Mouse (Mus musculus): ENCODE results near the gene Stat2. TPM values are rescaled to one million over a fixed set of nuclear protein-coding genes. Genes with fewer than 3 reads are reported as not detected.

The Stat2 gene
- polyA plus RNA-seq, 1 experiment from 2014 or later: 23.1 TPM

DNA sequence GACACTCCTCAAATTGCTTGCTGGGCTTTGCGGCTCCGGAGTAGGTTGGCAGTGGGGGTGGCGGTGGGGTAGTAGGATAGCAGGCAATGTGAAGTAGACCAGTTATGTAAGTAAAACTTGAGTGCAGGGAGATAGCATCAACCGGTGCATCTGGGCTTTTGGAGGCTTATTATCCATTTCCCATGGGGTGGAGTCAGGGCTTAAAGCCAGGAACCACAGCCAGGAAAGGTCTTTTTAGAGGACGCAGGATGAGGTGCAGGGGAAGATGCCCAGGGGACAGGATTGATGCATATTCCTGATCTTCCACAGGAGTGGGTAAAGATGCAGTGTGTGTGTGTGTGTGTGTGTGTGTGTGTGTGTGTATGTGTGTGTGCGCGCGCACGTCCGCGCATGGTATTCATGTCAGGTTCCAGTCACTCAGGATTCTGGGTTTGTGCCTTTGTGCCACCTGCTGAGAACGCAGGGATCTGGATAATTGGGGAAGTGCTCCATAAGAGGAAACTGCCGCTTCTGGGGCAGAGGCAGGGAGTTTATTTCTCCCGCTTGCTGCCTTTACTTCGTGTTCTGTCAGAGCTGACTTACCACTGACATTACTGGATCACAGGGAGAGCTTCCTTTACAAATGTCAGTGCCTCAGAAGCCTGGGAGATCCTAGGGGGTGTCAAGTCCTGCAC lies 32.4 kb upstream of the Stat2 start:
- no peak overlapping the region for H3K4me3 ChIP-seq
- H3K36me3 ChIP-seq: peaks cover 31% of the 10 kb centered on the region
- H3K9ac ChIP-seq: no peak overlapping the region

GRCm38 (mm10) chr10:128239140-128239539 lies 31.2 kb upstream of the Stat2 start:
- H3K9ac ChIP-seq: no peak overlapping the region
- ATAC-seq (ENCODE audit: low FRiP score): no peak
- H3K36me3 ChIP-seq: peaks cover 41% of the 10 kb centered on the region
- H3K27ac ChIP-seq: no peak overlapping the region
- H3K4me1 ChIP-seq: peaks cover 6% of the 10 kb centered on the region
- no peak overlapping the region for H3K4me3 ChIP-seq
- no peak overlapping the region for H3K4me2 ChIP-seq (replicated peaks)
- WGBS: 92% methylated on average over 4 of the region's 4 CpGs
- H3K27me3 ChIP-seq: no peaks in the 10 kb centered on the region
- H3K9me3 ChIP-seq (replicated peaks): no peaks in the 10 kb centered on the region

More for the DNA sequence above, 32.4 kb upstream of the Stat2 start:
- no peak for ATAC-seq (ENCODE audit: low FRiP score)
- H3K4me2 ChIP-seq (replicated peaks): no peak overlapping the region
- peaks cover 7% of the 10 kb centered on the region for H3K4me1 ChIP-seq
- H3K27me3 ChIP-seq: no peaks in the 10 kb centered on the region
- H3K27ac ChIP-seq: no peak overlapping the region
- H3K9me3 ChIP-seq (replicated peaks): no peaks in the 10 kb centered on the region
- WGBS: 85% methylated on average over 15 of the region's 15 CpGs

DNA sequence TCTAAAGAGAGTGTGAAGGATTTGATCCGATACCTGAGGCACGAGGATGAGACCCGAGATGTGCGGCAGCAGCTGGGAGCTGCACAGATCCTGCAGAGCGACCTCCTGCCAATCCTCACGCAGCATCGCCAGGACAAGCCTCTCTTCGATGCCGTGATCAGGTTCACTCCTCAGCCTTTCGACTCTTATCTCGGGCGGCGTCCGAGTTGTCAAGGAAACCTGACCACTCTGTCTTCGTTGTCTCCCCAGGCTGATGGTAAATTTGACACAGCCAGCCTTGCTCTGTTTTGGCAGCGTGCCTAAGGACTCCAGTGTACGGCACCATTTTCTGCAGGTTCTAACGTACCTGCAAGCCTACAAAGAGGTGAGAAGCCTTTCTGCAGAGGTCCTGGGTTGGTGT lies 30.2 kb upstream of the Stat2 start:
- Histone ChIP-seq H3K36me3 (peaks cover 51% of the 10 kb centered on the region), H3K4me1 (peaks cover 6% of the 10 kb centered on the region), H3K4me2 (replicated peaks) (no peak overlapping the region), H3K9me3 (replicated peaks) (no peaks in the 10 kb centered on the region), H3K9ac (no peak overlapping the region), H3K27ac (no peak overlapping the region), H3K4me3 (no peak overlapping the region), H3K27me3 (no peaks in the 10 kb centered on the region)
- WGBS: 92% methylated on average over 18 of the region's 18 CpGs
- no peak for ATAC-seq (ENCODE audit: low FRiP score)

- H3K4me1 ChIP-seq: no peaks in the 10 kb centered on the region; the same call in 1 of the 2 replicates
- no peak overlapping the region for H3K4me2 ChIP-seq (replicated peaks)
- H3K27ac ChIP-seq: no peak overlapping the region
- H3K9ac ChIP-seq: no peak overlapping the region
- ATAC-seq (ENCODE audit: low FRiP score): no peak
- peaks cover 80% of the 10 kb centered on the region for H3K36me3 ChIP-seq
- no peaks in the 10 kb centered on the region for H3K9me3 ChIP-seq (replicated peaks)
- H3K4me3 ChIP-seq: no peak overlapping the region
- no peaks in the 10 kb centered on the region for H3K27me3 ChIP-seq
- WGBS: 97% methylated on average over 8 of the region's 8 CpGs
Observed at GRCm38 (mm10) chr10:128243252-128243651, 27.1 kb upstream of the Stat2 start.

GRCm38 (mm10) chr10:128244121-128244520 lies 26.2 kb upstream of the Stat2 start:
- no peaks in the 10 kb centered on the region for H3K4me1 ChIP-seq
- WGBS: 96% methylated on average over 15 of the region's 15 CpGs
- H3K9ac ChIP-seq: no peak overlapping the region
- H3K4me2 ChIP-seq (replicated peaks): no peak overlapping the region
- no peak overlapping the region for H3K4me3 ChIP-seq
- no peak for ATAC-seq (ENCODE audit: low FRiP score)
- no peaks in the 10 kb centered on the region for H3K9me3 ChIP-seq (replicated peaks)
- H3K27ac ChIP-seq: no peak overlapping the region
- peaks cover 88% of the 10 kb centered on the region for H3K36me3 ChIP-seq
- H3K27me3 ChIP-seq: no peaks in the 10 kb centered on the region

GRCm38 (mm10) chr10:128247020-128247732 lies 23.2 kb upstream of the Stat2 start:
- Histone ChIP-seq H3K27me3 (no peaks in the 10 kb centered on the region), H3K9me3 (replicated peaks) (no peaks in the 10 kb centered on the region), H3K9ac (no peak overlapping the region), H3K4me1 (no peaks in the 10 kb centered on the region), H3K4me2 (replicated peaks) (no peak overlapping the region), H3K27ac (no peak overlapping the region; the same call in 1 of the 2 replicates), H3K4me3 (no peak overlapping the region; the same call in 1 of the 2 replicates), H3K36me3 (peaks cover 96% of the 10 kb centered on the region)
- ATAC-seq (ENCODE audit: low FRiP score): no peak
- WGBS: 81% methylated on average over 17 of the region's 17 CpGs

- no peak overlapping the region for H3K4me2 ChIP-seq (replicated peaks)
- no peaks in the 10 kb centered on the region for H3K9me3 ChIP-seq (replicated peaks)
- no peak for ATAC-seq (ENCODE audit: low FRiP score)
- H3K27me3 ChIP-seq: no peaks in the 10 kb centered on the region
- H3K36me3 ChIP-seq: peaks cover 76% of the 10 kb centered on the region
- H3K27ac ChIP-seq: no peak overlapping the region
- H3K9ac ChIP-seq: no peak overlapping the region
- H3K4me1 ChIP-seq: no peaks in the 10 kb centered on the region
- no peak overlapping the region for H3K4me3 ChIP-seq
- WGBS: 97% methylated on average over 13 of the region's 13 CpGs
Observed at GRCm38 (mm10) chr10:128250565-128250964, 19.8 kb upstream of the Stat2 start.

- H3K9me3 ChIP-seq (replicated peaks): no peaks in the 10 kb centered on the region
- no peak within 1 kb of the TSS for H3K4me3 ChIP-seq
- no peak within 1 kb of the TSS for H3K9ac ChIP-seq
- no peak for ATAC-seq (ENCODE audit: low FRiP score)
- no peak within 1 kb of the TSS for H3K27ac ChIP-seq
- peaks cover 45% of the 10 kb centered on the region for H3K36me3 ChIP-seq
- no peaks in the 10 kb centered on the region for H3K27me3 ChIP-seq
- no peaks in the 10 kb centered on the region for H3K4me1 ChIP-seq
- H3K4me2 ChIP-seq (replicated peaks): no peak within 1 kb of the TSS
- WGBS: 93% methylated on average over 4 of the region's 4 CpGs
Observed at GRCm38 (mm10) chr10:128253677-128254255, 16.6 kb upstream of the Stat2 start, which contains the start of gene Apon. Apon (plus strand) TSS chr10:128254096.

GRCm38 (mm10) chr10:128255925-128256324 lies 14.4 kb upstream of the Stat2 start:
- H3K4me2 ChIP-seq (replicated peaks): no peak overlapping the region
- ATAC-seq (ENCODE audit: low FRiP score): no peak
- H3K9me3 ChIP-seq (replicated peaks): no peaks in the 10 kb centered on the region
- no peaks in the 10 kb centered on the region for H3K27me3 ChIP-seq
- H3K9ac ChIP-seq: no peak overlapping the region
- H3K4me3 ChIP-seq: no peak overlapping the region
- 91% methylated on average over 8 of the region's 8 CpGs for WGBS
- H3K36me3 ChIP-seq: peaks cover 24% of the 10 kb centered on the region
- H3K4me1 ChIP-seq: no peaks in the 10 kb centered on the region
- H3K27ac ChIP-seq: no peak overlapping the region

DNA sequence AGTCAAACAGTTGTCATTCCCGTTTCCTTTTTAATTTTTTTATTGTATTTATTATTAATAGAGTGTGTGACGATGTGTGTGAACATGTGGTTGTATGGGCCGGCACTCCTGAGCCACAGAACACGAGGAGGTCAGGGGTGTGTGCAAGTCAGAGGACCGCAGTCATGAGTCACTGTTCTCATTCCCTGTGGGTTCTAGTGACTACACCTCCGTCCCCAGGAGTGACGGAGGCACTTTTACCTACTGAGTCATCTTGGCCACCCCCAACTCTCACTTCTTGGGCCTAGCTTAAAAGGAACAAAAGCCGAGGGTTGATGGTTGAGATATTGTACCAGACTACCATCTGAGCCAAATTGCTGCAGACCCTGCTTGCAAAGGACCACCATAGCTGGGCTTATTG lies 14.0 kb upstream of the Stat2 start:
- Histone ChIP-seq H3K4me1 (no peaks in the 10 kb centered on the region), H3K9me3 (replicated peaks) (no peaks in the 10 kb centered on the region), H3K27me3 (no peaks in the 10 kb centered on the region), H3K36me3 (peaks cover 20% of the 10 kb centered on the region), H3K27ac (no peak overlapping the region), H3K9ac (no peak overlapping the region), H3K4me3 (no peak overlapping the region), H3K4me2 (replicated peaks) (no peak overlapping the region)
- 91% methylated on average over 8 of the region's 8 CpGs for WGBS
- ATAC-seq (ENCODE audit: low FRiP score): no peak

DNA sequence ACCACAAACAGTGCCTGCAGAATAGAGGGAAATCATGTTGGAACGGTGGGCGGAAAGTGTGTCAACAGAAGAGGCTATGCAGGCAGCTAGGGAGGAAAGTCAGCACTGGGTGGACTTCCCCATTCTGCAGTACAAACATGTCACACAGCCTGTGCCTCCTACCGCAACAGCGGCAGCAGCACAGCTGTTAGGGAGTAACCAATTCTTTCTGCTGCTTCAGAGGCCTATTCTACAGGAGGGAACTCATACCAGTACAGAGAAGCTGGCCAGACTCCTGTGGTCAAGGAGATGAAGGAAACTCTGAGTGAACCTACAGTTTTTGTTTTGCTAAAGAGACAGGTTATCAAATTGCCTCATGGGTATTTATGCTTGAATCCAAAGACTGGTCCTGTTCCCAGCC lies 11.4 kb upstream of the Stat2 start:
- no peak overlapping the region for H3K4me2 ChIP-seq (replicated peaks)
- no peaks in the 10 kb centered on the region for H3K27me3 ChIP-seq
- no peaks in the 10 kb centered on the region for H3K9me3 ChIP-seq (replicated peaks)
- no peak overlapping the region for H3K27ac ChIP-seq
- no peaks in the 10 kb centered on the region for H3K36me3 ChIP-seq
- no peak for ATAC-seq (ENCODE audit: low FRiP score)
- H3K4me3 ChIP-seq: no peak overlapping the region
- 86% methylated on average over 4 of the region's 4 CpGs for WGBS
- no peak overlapping the region for H3K9ac ChIP-seq
- H3K4me1 ChIP-seq: no peaks in the 10 kb centered on the region

GRCm38 (mm10) chr10:128259946-128260345 lies 10.4 kb upstream of the Stat2 start:
- Histone ChIP-seq H3K27ac (no peak overlapping the region), H3K4me1 (no peaks in the 10 kb centered on the region), H3K36me3 (no peaks in the 10 kb centered on the region), H3K9ac (no peak overlapping the region), H3K4me3 (no peak overlapping the region), H3K9me3 (replicated peaks) (no peaks in the 10 kb centered on the region), H3K27me3 (no peaks in the 10 kb centered on the region), H3K4me2 (replicated peaks) (no peak overlapping the region)
- WGBS: 85% methylated on average over 5 of the region's 5 CpGs
- no peak for ATAC-seq (ENCODE audit: low FRiP score)
